Mouse (Mus musculus) stomach, embryonic 15.5 days (tissue): Measurements from ENCODE around the gene Gm4792. TPM values are rescaled to one million over a fixed set of nuclear protein-coding genes. Genes with fewer than 3 reads are reported as not detected.

Experiments used
- ATAC-seq: fragments of 200-750 bp; cut with Nextera tagmentation; 2 replicates; pipeline ENCODE4 v1.8.0; 2017; ENCODE audit warnings: low read depth, moderate number of reproducible peaks, moderate TSS enrichment; ENCODE audit not compliant: insufficient read depth, low FRiP score
- H3K27ac ChIP-seq: fragments of 300-500 bp; sonication (generic); 2 replicates; pipeline ENCODE4 v1.5.1; 2015; ENCODE audit warnings: mild to moderate bottlenecking, inconsistent platforms
- H3K27me3 ChIP-seq: fragments of 300-500 bp; sonication (generic); replicated peaks from 2 replicates; pipeline ENCODE4 v1.6.1; 2015; ENCODE audit warnings: inconsistent platforms
- H3K36me3 ChIP-seq: fragments of 300-500 bp; sonication (generic); 2 replicates; pipeline ENCODE4 v1.6.1; 2015; ENCODE audit warnings: inconsistent platforms
- H3K4me1 ChIP-seq: fragments of 300-500 bp; sonication (generic); 2 replicates; pipeline ENCODE4 v1.6.1; 2015; ENCODE audit warnings: inconsistent platforms
- H3K4me2 ChIP-seq: fragments of 300-500 bp; sonication (generic); 2 replicates; pipeline ENCODE4 v1.6.1; 2015; ENCODE audit warnings: mild to moderate bottlenecking, inconsistent platforms
- H3K4me3 ChIP-seq: fragments of 300-500 bp; sonication (generic); replicated peaks from 2 replicates; pipeline ENCODE4 v1.5.1; 2015; ENCODE audit warnings: inconsistent platforms
- H3K9ac ChIP-seq: fragments of 300-500 bp; sonication (generic); 2 replicates; pipeline ENCODE4 v1.6.1; 2015; ENCODE audit warnings: inconsistent platforms
- H3K9me3 ChIP-seq: fragments of 300-500 bp; sonication (generic); 2 replicates; pipeline ENCODE4 v1.6.1; 2016; ENCODE audit warnings: inconsistent platforms
- WGBS: fragments of 180-500 bp; shearing (Covaris S2); methylation state at CpG from one replicate; pipeline ENCODE4 v1.1.7; 2015; 5-methylcytosine and 5-hydroxymethylcytosine counted together
- polyA plus RNA-seq: library from polyadenylated mRNA; unstranded; fragments of >200 nt; fragmentation: Nextera tagmentation; extraction: Ambion mirVana; gene quantifications from 2 replicates; pipeline ENCODE4 v1.2.1, GENCODE M21; 2015

The Gm4792 gene
- polyA plus RNA-seq, 1 experiment from 2014 or later: not detected

GRCm38 (mm10) chr10:94254766-94255165, 43.7 kb downstream of the Gm4792 start:
- H3K27ac ChIP-seq: no peak overlapping the region
- WGBS: 75% methylated on average over 3 of the region's 3 CpGs
- H3K9ac ChIP-seq: no peak overlapping the region
- no peaks in the 10 kb centered on the region for H3K27me3 ChIP-seq
- H3K4me2 ChIP-seq: no peak overlapping the region
- H3K4me3 ChIP-seq: no peak overlapping the region
- no peak for ATAC-seq
- no peaks in the 10 kb centered on the region for H3K4me1 ChIP-seq
- H3K9me3 ChIP-seq: no peaks in the 10 kb centered on the region
- no peaks in the 10 kb centered on the region for H3K36me3 ChIP-seq

GRCm38 (mm10) chr10:94253260-94253807, 45.2 kb downstream of the Gm4792 start:
- Histone ChIP-seq H3K4me3 (no peak overlapping the region), H3K36me3 (no peaks in the 10 kb centered on the region), H3K27ac (no peak overlapping the region), H3K4me2 (no peak overlapping the region), H3K9me3 (no peaks in the 10 kb centered on the region), H3K27me3 (no peaks in the 10 kb centered on the region), H3K9ac (no peak overlapping the region), H3K4me1 (no peaks in the 10 kb centered on the region)
- no peak for ATAC-seq
- 80% methylated on average over 17 of the region's 17 CpGs for WGBS

GRCm38 (mm10) chr10:94249575-94250456, 48.7 kb downstream of the Gm4792 start:
- H3K27me3 ChIP-seq: no peaks in the 10 kb centered on the region
- 0 out of 2 replicates have a peak overlapping the region, but pooled peaks have one; percentile 2 for H3K4me2 ChIP-seq
- H3K27ac ChIP-seq: 0 out of 2 replicates have a peak overlapping the region, but pooled peaks have one; percentile 26
- peak; percentile 92 for ATAC-seq
- H3K36me3 ChIP-seq: no peaks in the 10 kb centered on the region
- 36% methylated on average over 22 of the region's 22 CpGs for WGBS
- H3K4me3 ChIP-seq: no peak overlapping the region
- no peaks in the 10 kb centered on the region for H3K4me1 ChIP-seq
- no peak overlapping the region for H3K9ac ChIP-seq
- H3K9me3 ChIP-seq: no peaks in the 10 kb centered on the region

- H3K27me3 ChIP-seq: no peaks in the 10 kb centered on the region
- no peaks in the 10 kb centered on the region for H3K9me3 ChIP-seq
- H3K4me2 ChIP-seq: no peak overlapping the region
- no peak for ATAC-seq
- H3K9ac ChIP-seq: no peak overlapping the region
- H3K27ac ChIP-seq: no peak overlapping the region
- no peaks in the 10 kb centered on the region for H3K4me1 ChIP-seq
- H3K4me3 ChIP-seq: no peak overlapping the region
- WGBS: 77% methylated on average over 7 of the region's 7 CpGs
- H3K36me3 ChIP-seq: no peaks in the 10 kb centered on the region
Measured at GRCm38 (mm10) chr10:94247748-94248349, 50.7 kb downstream of the Gm4792 start.

Other genes starting within 250 kb of the Gm4792 start
- gene Nr2c1, start 150.7 kb downstream of the Gm4792 start, polyA plus RNA-seq: 8.7 and 10.3 TPM in 2 replicates
- 350 and 457 TPM in 2 replicates for gene Ndufa12, start 100.0 kb downstream of the Gm4792 start, polyA plus RNA-seq
- 9.1 and 9.9 TPM in 2 replicates for gene Tmcc3, start 13.2 kb upstream of the Gm4792 start, polyA plus RNA-seq